Mouse (Mus musculus) cerebellum, adult 2 months (tissue): Measurements from ENCODE around the gene Myh9.

Experiments
- CTCF ChIP-seq: fragments of 200-500 bp; IDR thresholded peaks from 2 replicates; pipeline ENCODE4 v1.5.1; 2011; ENCODE audit warnings: low read depth, mild to moderate bottlenecking, control low read depth, low read length, moderate library complexity, borderline replicate concordance; ENCODE audit not compliant: insufficient read depth
- POLR2A ChIP-seq: fragments of 200-500 bp; IDR thresholded peaks from 2 replicates; pipeline ENCODE4 v1.6.1; 2011; ENCODE audit warnings: low read length, control low read depth, borderline replicate concordance; ENCODE audit not compliant: insufficient read depth

DNA sequence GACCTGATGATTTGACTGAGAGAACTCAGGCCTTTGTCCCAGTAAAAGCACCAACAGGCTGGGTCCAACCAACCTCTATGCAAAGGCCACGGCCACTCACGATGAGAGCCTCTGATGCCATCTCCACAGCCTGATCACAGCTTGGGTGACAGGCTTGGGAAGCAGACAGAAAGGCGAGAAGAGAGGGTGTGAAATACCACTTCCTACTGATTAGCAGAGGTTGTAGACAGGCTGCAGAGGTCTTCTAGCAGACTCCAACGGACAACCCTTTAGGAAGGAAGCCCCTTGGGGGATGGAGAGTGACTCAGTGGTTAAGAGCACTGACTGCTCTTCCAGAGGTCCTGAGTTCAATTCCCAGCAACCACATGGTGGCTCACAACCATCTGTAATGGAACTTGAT is 40.8 kb downstream of the Myh9 start:
- TF ChIP-seq POLR2A (no peak), CTCF (no peak)
